Mouse (Mus musculus) monocyte, adult 2 months (primary cell): ENCODE measurements around the gene Mettl25.

ENCODE experiments used
- DNase-seq, 2 experiments: peaks; one replicate each; pipeline ENCODE4 v3.0.0; 2022; ENCODE audit warnings: low spot score in 2 of 2, low read depth in 1 of 2

Mettl25 gene

DNA sequence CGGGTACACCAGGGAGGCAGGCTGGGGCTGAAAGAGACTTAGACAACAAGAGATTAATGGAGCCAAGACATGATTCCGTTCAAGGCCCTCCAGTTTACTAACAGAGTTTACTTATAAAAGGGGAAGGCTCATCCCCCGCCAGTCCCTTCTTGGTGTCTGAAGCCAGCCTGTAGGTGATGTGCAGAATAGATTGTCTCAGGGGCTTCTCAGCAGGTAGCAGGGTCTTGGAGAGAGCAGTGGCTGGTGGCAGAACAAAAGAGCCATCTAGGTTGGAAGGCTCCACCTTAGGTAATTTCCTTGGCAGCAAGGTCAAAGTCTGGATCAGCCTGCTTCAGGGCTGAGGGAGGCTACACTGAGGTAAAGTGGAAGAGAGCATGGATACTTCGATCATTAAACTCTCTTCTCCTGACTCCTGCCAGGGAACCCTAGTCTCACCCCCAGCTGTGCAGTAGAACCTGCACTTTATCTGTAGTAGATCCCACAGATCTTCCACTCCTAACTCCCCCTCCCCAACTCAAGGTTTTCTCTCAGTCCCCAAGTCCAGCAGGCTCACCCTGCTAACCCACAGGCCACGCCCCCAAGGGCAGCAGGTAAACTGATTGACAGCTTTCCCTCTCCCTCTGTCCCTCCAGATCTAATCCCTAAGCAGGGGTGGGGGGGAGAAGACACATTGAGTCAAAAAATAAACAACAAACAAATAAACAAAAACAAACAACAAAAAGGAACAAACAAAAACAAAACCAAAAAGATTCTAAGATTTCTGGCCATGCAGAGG is 87.2 kb downstream of the Mettl25 start:
- no peak for DNase-seq

- no peak for DNase-seq
These were observed 95.2 kb downstream of the Mettl25 start for GRCm38 (mm10) chr10:105746019-105746418.

DNA sequence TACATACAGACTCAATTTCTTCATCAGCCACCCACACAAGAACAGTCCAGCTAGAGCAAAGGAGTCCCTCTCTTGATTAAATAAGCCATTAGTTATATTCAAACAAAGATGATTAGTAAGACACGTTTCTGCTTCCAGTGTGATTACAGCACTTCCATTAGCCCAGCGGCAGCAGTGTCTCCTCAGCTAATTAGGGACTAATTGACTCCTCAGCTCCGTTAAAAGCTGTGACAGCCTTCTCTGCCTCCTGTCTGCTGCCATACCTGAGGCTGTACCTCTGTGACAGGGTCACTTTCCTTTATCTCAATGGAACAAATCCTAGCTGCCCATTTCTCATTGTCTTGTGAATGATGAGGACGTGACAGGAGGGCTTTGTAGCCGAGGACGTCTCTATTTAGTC is 99.4 kb downstream of the Mettl25 start:
- DNase-seq = no peak

DNA sequence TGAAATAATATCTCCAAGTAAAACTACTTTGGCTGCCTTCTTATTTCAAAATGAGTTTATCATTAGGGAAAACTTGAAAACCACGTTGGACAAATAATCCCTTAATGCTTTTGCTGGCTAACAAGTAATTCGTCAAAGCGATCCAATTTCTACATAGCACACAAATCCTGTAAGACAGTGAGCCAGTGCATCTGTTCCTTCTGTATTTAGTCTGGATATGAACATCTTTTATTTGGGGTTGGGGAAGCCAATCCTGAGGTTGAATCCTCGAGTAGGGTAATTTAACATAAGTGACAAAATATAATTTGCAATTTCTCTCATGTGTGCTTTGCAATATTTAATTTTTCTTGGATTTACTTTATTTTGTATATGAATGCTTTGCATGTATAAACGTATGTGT is 102.2 kb downstream of the Mettl25 start:
- DNase-seq = no peak

- no peak for DNase-seq
These were observed 113.4 kb downstream of the Mettl25 start for GRCm38 (mm10) chr10:105727798-105728197.

GRCm38 (mm10) chr10:105727353-105727752 is 113.8 kb downstream of the Mettl25 start:
- DNase-seq = no peak

DNA sequence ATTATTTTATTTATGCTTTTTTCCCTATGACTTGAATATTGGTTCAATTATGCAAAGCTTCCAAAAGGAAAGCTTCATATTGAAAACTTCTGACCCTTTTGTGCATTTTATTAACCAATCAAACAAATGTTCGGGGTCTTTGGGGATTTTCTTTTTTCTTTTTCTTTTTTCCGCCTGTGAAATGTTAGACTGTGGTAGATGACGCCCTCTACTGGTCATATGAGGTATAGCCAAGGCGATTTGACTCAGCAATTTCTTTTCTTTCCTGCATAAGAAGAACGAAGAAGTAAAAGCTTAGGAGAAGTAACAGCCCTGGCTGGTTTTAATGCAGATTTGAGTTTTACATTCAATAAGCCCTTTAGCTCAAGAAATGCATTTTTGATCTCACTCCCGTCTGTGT is 126.3 kb downstream of the Mettl25 start:
- DNase-seq = no peak

DNA sequence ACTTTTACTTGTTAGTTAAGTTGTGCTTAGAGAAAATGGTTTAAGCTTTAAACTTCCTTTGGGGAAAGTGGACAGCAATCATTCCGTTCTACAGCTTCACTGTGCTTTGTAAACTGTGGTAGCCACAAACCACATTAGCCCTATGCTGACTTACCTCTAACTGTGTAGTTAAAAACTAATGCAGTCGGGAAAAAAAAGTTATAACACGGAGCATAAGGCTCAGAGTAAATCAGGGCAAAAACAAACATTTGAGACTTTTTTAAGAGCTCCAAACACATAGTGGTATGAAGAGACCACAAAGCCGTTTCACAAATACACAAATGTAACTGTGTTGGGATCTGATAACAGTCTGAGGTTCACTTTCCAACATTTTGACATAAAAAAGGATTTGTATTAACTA is 126.8 kb downstream of the Mettl25 start:
- DNase-seq = no peak

GRCm38 (mm10) chr10:105713222-105713621 is 128.0 kb downstream of the Mettl25 start:
- no peak for DNase-seq
